Mouse (Mus musculus) brain, embryonic 14.5 days (tissue): ENCODE data around the gene Eif5a. TPM values are rescaled to one million over a fixed set of nuclear protein-coding genes. Genes with fewer than 3 reads are reported as not detected.
A peak's percentile ranks its signal among the peaks of the same experiment; 100 is the strongest.

ENCODE experiments used
- DNase-seq: peaks from one replicate; pipeline ENCODE4 v3.0.0-alpha.2; 2011; ENCODE audit warnings: low read depth
- CTCF ChIP-seq: fragments of 200-500 bp; IDR thresholded peaks from 2 replicates; pipeline ENCODE4 v1.5.1; 2012; ENCODE audit warnings: inconsistent platforms, mild to moderate bottlenecking, moderate library complexity, borderline replicate concordance; ENCODE audit not compliant: insufficient read depth, insufficient read length; ENCODE audit errors: extremely low read depth
- POLR2A ChIP-seq: fragments of 200-500 bp; IDR thresholded peaks from 2 replicates; pipeline ENCODE4 v1.6.1; 2012; ENCODE audit warnings: mild to moderate bottlenecking, inconsistent platforms, borderline replicate concordance; ENCODE audit not compliant: poor library complexity, insufficient read depth, insufficient read length, severe bottlenecking; ENCODE audit errors: extremely low read depth
- polyA plus RNA-seq: library from polyadenylated mRNA; depleted of rRNA; stranded (reverse); fragments of >200 nt; gene quantifications from 2 replicates; pipeline ENCODE4 v1.2.3, GENCODE M21; 2012; rRNA removed

The Eif5a gene
- 727 and 821 TPM in 2 replicates for polyA plus RNA-seq

DNA sequence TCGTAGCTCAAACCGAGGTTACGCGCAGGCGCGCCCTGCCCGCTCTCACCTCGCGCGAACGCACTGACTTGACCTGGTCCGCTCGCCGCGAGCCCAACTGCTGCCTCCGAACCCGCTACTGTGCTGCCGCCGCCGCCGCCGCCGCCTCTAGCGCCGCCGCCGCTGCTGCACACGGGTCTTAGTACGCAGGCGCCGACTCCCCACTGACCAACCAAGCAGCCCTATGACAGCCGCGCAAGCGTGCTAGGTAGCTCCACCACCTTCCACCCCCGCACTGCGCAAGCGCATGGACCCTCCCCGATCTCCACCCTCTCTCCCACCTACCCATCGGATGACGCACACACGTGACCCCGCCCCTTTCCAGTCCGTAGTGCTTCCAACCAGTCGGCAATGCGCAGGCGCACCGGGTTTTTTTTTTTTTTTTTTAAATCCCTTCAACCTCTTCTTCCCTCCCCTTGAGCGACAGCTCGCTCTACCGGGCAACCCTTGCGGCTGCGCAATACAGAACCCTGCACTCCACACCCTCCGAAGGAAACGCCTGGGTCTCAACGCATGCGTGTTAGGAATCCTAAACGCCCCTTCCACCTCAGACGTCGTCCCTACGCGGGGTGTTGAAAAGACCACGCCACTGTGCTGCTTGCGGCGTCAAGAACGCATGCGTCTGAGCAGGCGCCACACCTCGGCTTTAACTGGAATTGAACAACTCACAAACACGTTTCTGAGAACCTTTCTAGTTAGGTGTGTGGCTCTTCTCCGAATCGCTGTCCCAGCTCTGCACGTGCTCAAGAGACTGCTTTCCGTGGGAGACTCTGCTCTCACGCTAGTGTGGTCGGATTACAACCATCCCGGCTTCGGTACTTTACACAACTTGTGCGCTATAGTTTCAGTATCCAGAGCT lies at the start of gene Eif5a:
Gene Eif5a, minus strand, starts transcription at position 845 of the 898 bp plus-strand sequence.
- peak; percentile 100 for DNase-seq

DNA sequence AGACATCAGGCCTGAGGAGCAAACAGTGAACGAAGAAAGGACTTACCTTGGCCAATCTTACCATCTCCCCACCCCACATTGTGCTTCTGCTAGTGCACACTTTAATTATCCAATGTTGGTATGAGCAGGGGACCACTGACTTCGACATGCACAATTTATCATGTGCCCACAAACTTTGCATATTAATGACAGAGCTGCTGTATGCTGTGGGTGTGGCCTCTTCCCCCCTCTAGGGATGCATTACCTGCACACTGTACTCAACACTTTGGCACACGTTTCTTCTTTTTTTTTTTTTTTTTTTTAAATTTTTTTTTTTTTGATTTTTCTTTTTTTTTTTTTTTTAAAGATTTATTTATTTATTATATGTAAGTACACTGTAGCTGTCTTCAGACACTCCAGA lies 49.0 kb upstream of the Eif5a start:
- no peak for TF ChIP-seq CTCF
- no peak for TF ChIP-seq POLR2A

More for the DNA sequence above, at the start of gene Eif5a:
- TF ChIP-seq CTCF (peak; percentile 69), POLR2A (peak; percentile 64)

DNA sequence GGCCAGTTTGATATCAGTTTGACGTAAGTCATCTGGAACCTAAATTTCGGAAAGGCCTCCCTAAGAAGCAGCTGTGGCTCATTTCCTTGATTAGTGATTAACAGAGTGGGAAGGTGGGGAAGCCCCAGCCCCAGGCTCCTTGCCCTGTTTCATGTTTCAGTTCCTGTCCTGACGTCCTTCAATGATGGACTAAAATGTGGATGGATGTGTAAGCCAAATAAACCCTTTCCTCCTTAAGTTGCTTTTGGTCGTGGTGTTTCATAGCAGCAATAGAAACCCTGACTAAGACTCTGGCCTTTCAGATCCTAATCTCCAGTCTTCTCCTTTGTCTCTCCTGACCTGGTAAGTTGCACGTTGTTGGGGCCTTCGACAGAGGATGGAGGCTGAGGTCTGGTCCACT lies 48.5 kb upstream of the Eif5a start:
- DNase-seq: no peak
- TF ChIP-seq POLR2A (no peak), CTCF (no peak)

More for the DNA sequence above, 49.0 kb upstream of the Eif5a start:
- DNase-seq: no peak

DNA sequence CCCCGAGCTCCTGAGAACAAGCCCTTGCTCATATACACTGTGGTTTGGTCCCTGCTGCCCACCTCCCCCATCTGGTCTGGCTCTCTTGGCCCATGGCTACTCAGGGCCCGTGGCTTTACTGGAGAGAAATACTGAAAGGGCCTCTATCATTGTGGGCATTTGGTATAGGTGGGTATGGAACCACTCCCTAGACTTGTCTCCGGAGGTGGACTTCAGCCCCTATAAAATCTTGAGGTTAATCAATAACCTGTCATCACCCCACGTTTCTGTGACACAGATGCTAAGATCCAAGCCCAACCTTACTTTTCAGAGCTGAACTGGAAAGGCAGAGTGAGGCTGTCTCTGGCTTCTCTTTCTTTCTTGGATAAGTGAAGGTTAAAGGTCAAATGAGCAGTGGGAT lies 47.0 kb upstream of the Eif5a start:
- DNase-seq: no peak
- no peak for TF ChIP-seq CTCF

DNA sequence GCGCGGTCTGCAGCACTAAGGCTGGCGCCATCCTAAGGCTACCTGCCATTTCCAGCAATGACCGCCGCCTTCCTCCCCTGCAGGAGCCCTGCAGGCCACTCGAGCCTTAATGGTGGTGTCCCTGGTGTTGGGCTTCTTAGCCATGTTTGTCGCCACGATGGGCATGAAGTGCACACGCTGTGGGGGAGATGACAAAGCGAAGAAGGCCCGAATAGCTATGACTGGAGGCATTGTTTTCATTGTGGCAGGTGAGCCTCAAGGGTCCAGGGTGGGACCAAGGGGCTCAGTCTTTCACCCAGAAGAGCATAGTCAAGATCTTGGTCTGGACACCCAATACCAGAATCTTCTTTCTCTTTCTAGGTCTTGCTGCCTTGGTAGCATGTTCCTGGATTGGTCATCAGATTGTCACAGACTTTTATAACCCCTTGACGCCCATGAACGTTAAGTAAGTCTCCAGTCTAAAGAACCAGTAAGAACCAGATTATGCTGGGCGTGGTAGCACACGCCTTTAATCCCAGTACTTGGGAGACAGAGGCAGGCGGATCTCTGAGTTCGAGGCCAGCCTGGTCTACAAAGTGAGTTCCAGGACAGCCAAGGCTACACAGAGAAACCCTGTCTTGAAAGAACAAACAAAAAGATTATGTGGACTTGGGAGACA lies 45.2 kb upstream of the Eif5a start:
- TF ChIP-seq POLR2A: no peak
- TF ChIP-seq CTCF: no peak
- no peak for DNase-seq

DNA sequence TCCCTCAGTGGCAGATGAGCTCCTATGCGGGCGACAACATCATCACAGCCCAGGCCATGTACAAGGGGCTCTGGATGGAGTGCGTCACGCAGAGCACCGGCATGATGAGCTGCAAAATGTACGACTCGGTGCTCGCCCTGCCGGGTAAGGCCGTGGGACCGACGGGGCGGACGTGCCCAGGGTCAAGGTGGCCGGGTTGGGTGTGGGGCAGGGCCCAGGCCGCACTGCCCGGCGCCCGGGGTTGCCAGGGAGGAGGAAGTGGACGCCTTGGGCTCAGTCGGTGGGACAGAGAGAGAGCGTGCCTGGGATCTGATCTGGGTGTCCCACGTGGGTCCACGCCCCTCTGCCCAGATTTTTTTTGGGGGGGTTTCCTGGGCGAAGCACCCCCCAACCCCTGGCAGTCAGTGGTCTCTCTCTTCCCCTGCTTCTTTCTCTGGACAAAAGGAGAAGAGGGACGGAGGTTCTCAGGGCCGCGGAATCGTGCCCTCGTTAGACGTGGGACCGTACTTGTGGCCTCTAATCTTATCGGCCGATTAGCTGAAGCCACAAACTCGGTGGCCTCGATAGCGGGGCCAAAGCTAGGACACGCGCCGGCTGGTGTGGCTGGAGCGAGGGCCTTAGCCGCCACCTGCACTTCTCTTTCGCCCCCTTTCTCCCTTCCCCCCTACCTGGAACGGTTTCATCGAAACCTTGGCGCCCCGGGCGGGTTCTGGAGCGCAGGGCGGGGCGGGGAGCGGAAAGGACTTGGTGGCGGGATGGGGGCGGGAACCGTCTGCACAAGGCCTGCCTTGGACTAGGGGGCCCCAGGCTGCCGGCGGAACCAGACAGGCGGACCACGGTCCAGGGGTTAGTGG lies 44.5 kb upstream of the Eif5a start:
- TF ChIP-seq POLR2A (no peak), CTCF (no peak)
- no peak for DNase-seq

DNA sequence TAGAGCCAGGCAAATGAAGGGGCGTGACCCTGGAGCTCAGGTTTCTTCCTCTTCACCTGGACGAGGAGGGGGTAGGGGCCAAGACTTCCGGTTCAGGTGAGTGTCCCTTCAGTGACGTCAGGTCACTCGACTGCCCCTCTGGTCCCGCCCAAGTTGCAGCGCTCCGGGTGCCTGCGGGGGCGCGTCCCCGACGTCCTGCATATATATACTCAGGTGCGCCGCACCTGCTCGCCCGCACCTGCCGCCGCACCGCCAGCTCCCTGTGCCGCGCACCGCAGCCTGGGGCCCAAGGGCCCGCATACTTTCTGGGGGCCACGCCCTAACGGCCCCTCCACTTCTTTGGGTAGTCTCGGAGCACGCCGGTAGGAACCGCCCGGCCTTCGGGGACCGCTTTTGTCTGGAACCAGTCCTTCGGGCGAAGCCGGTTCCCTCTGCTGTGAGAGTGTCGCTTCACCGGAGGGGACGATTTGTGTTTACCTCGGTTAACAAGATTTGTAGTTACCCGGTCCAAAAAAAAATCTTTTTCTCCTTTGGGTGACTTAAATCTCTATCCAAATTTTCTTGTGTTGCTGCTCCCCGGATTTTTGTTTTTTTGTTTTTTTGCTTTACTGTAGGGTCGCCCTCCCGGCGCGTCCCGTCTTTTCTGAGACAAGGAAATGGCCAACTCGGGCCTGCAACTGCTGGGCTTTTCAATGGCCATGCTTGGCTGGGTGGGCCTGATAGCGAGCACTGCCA lies 43.7 kb upstream of the Eif5a start:
- DNase-seq: no peak
- TF ChIP-seq CTCF (no peak), POLR2A (no peak)

DNA sequence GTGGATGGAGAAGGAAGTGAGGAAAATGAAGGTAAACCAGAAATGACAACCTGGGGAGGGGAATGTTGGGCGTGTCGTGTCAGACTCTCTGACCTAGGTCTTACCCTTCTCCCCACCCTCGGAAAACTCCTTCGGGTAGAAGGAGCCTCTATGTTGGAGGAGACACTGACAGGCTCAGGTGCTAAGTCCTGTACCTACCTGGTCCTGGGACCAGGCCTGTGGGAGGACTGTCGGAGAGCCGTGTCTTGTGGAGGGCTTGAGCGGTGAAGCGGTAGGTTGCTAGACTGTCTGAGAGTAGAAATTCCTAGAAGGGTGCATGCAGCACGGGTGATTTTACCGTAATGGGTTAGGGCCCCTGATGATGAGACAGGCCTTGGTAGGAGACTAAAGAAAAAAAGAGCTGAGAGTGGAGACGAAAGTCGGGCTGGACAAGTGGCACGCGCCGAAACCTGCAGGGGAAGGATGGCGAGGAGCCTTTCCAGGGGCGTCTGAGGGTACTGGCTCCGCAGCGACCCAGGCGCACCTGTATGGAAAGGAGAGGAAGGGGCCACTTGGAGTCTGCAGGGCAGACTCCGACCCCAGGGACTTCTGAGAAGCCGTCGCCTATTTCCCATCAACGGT lies 43.0 kb upstream of the Eif5a start, which contains the start of gene Cldn7:
Gene Cldn7, plus strand, starts transcription at position 130 of the 621 bp plus-strand sequence.
- no peak for DNase-seq
- no peak for TF ChIP-seq CTCF
- no peak for TF ChIP-seq POLR2A

DNA sequence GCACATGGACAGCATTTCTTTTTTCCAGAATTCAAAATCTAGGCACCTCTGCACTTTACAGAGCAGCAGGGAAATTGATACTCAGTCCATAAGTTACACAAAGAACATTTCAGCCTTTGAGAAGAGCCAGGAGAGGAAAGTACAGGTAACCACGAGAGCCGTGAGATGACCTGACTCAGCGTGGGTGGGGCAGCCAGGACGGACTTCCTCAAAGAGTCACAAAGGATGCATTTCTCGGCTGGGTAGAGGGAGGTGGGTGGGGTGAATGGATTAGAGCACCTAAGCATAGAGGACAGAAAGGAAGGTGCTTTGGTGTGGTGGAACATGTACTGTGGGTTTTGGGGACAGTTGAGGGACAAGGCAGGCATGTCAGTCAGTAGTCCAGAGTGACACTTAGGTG lies 40.1 kb upstream of the Eif5a start:
- DNase-seq: no peak
- TF ChIP-seq POLR2A (no peak), CTCF (no peak)

DNA sequence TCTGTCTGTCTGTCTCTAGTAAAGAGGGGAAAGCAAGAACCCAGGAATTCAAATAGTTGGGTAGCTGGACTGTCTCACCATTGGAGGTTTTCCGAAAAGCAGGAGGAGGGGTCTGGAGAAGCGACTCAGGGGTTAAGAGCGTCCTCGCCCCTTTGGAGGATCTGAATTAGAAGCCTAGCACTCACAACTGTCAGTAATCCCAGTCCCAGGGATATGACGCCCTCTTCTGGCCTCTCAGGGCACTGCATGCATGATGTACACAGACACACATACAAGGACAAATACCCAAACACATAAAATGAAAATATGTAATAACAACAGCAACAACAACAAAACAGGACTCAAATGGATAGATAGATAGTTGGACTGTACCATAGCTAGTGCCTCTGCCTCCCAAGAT lies 38.9 kb upstream of the Eif5a start:
- TF ChIP-seq POLR2A (no peak), CTCF (peak; percentile 37; the same call in 1 of the 2 replicates)
- DNase-seq: no peak
